Mouse (Mus musculus): Measurements from ENCODE around the gene Ncam1. TPM values are rescaled to one million over a fixed set of nuclear protein-coding genes. Genes with fewer than 3 reads are reported as not detected.

The Ncam1 gene
- polyA plus RNA-seq, 1 experiment from 2014 or later: 278 TPM

- no peak overlapping the region for H3K9ac ChIP-seq
- no peak overlapping the region for H3K4me3 ChIP-seq
- no peak overlapping the region for H3K4me2 ChIP-seq (replicated peaks)
- peaks cover 4% of the 10 kb centered on the region; the same call in 1 of the 2 replicates for H3K4me1 ChIP-seq
- no peaks in the 10 kb centered on the region for H3K36me3 ChIP-seq
- 91% methylated on average over 8 of the region's 8 CpGs for WGBS
- no peaks in the 10 kb centered on the region for H3K27me3 ChIP-seq (replicated peaks)
- ATAC-seq (ENCODE audit: low FRiP score, low read depth): no peak
- H3K27ac ChIP-seq: no peak overlapping the region
- no peaks in the 10 kb centered on the region for H3K9me3 ChIP-seq
Observed at GRCm38 (mm10) chr9:49663927-49664320, 134.8 kb downstream of the Ncam1 start.

- 83% methylated on average over 8 of the region's 8 CpGs for WGBS
- Histone ChIP-seq H3K4me3 (no peak overlapping the region), H3K27ac (no peak overlapping the region), H3K9ac (no peak overlapping the region), H3K9me3 (no peaks in the 10 kb centered on the region), H3K4me1 (peaks cover 4% of the 10 kb centered on the region; the same call in 1 of the 2 replicates), H3K36me3 (no peaks in the 10 kb centered on the region), H3K4me2 (replicated peaks) (no peak overlapping the region), H3K27me3 (replicated peaks) (no peaks in the 10 kb centered on the region)
- ATAC-seq (ENCODE audit: low FRiP score, low read depth): no peak
Observed at GRCm38 (mm10) chr9:49662958-49663926, 135.5 kb downstream of the Ncam1 start.

GRCm38 (mm10) chr9:49661480-49661879, 137.2 kb downstream of the Ncam1 start:
- no peaks in the 10 kb centered on the region for H3K27me3 ChIP-seq (replicated peaks)
- H3K36me3 ChIP-seq: no peaks in the 10 kb centered on the region
- no peak overlapping the region for H3K4me2 ChIP-seq (replicated peaks)
- H3K9me3 ChIP-seq: no peaks in the 10 kb centered on the region
- H3K27ac ChIP-seq: no peak overlapping the region
- peaks cover 4% of the 10 kb centered on the region; the same call in 1 of the 2 replicates for H3K4me1 ChIP-seq
- no peak for ATAC-seq (ENCODE audit: low FRiP score, low read depth)
- H3K4me3 ChIP-seq: no peak overlapping the region
- 86% methylated on average over 2 of the region's 2 CpGs for WGBS
- no peak overlapping the region for H3K9ac ChIP-seq

DNA sequence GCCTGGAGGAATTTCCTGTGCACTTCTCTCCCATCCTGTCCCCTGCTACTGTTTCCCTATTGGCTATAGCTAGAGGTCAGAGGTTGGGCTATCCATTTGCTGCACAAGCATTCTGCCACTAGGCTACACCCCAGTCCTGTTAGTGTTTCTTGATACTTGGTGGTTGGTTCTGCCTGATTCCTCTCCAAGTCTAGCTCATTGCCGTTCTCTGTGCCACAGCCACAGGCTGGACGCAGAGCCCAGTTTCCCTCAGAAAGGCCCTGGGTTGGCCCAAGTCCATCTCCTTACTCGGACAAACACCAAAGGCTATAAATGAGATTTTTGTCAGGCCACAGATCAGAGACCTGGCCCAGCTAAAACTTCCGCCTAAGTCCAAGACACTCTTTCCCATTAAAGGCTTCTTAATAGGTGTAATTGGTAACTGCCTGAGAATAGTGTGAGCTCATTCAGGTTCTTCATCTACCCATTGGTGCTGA, 140.3 kb downstream of the Ncam1 start:
- Histone ChIP-seq H3K4me2 (replicated peaks) (no peak overlapping the region), H3K9me3 (no peaks in the 10 kb centered on the region), H3K27me3 (replicated peaks) (no peaks in the 10 kb centered on the region), H3K4me1 (no peaks in the 10 kb centered on the region), H3K27ac (no peak overlapping the region), H3K36me3 (no peaks in the 10 kb centered on the region), H3K4me3 (no peak overlapping the region), H3K9ac (no peak overlapping the region)
- no peak for ATAC-seq (ENCODE audit: low FRiP score, low read depth)
- WGBS: 78% methylated on average over 4 of the region's 4 CpGs

DNA sequence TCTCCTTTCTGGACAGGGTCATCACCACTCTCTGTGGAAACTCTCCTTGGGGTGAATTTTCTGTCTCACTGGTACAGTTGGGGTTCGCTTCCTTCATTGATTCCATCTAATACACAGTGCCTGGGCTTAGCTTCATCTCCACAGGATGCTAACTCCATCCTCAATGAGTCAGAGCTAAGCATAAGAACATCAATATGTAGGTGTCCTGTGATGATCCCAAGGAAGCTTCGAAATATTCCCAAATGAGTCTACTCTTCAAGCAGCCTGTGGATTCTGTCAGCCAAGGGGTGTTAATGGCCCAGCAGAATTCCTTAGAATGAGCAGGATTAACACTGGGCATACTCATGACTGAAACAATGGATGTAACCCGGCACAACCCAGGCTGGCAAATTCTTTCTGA, 144.3 kb downstream of the Ncam1 start:
- 86% methylated on average over 3 of the region's 3 CpGs for WGBS
- Histone ChIP-seq H3K27ac (no peak overlapping the region), H3K9ac (no peak overlapping the region), H3K4me2 (replicated peaks) (no peak overlapping the region), H3K36me3 (no peaks in the 10 kb centered on the region), H3K9me3 (no peaks in the 10 kb centered on the region), H3K27me3 (replicated peaks) (no peaks in the 10 kb centered on the region), H3K4me1 (no peaks in the 10 kb centered on the region), H3K4me3 (no peak overlapping the region)
- no peak for ATAC-seq (ENCODE audit: low FRiP score, low read depth)

GRCm38 (mm10) chr9:49653478-49654245, 145.1 kb downstream of the Ncam1 start:
- no peaks in the 10 kb centered on the region for H3K27me3 ChIP-seq (replicated peaks)
- WGBS: 58% methylated on average over 9 of the region's 9 CpGs
- no peaks in the 10 kb centered on the region for H3K9me3 ChIP-seq
- no peak overlapping the region for H3K27ac ChIP-seq
- H3K9ac ChIP-seq: no peak overlapping the region
- no peak overlapping the region for H3K4me2 ChIP-seq (replicated peaks)
- H3K4me1 ChIP-seq: no peaks in the 10 kb centered on the region
- no peak for ATAC-seq (ENCODE audit: low FRiP score, low read depth)
- no peak overlapping the region for H3K4me3 ChIP-seq
- H3K36me3 ChIP-seq: no peaks in the 10 kb centered on the region

DNA sequence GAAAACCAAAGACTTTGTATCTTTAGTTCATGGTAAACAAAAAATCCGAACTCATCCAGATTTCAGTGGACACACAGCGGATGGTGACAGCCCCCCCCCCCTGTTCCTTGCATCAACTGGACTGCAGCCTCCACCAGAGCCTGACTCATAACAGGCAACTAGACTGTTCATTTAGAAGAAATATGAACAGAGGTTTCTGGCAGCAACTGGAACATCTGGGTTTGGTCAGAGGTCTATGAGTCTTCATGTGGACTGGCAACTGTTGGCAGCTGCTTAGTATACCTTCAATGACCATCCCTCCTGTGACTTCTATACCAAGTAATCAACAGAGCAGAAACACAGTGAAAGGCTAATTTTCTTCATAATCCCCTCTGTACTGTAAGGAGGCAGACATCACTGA, 154.4 kb downstream of the Ncam1 start:
- no peak for ATAC-seq (ENCODE audit: low FRiP score, low read depth)
- Histone ChIP-seq H3K9ac (no peak overlapping the region), H3K36me3 (0 out of 2 replicates have a peak, but pooled peaks cover 3% of the 10 kb centered on the region), H3K9me3 (no peaks in the 10 kb centered on the region), H3K4me3 (no peak overlapping the region), H3K27ac (no peak overlapping the region), H3K4me2 (replicated peaks) (no peak overlapping the region), H3K27me3 (replicated peaks) (no peaks in the 10 kb centered on the region), H3K4me1 (peaks cover 16% of the 10 kb centered on the region)
- 94% methylated on average over 2 of the region's 2 CpGs for WGBS

DNA sequence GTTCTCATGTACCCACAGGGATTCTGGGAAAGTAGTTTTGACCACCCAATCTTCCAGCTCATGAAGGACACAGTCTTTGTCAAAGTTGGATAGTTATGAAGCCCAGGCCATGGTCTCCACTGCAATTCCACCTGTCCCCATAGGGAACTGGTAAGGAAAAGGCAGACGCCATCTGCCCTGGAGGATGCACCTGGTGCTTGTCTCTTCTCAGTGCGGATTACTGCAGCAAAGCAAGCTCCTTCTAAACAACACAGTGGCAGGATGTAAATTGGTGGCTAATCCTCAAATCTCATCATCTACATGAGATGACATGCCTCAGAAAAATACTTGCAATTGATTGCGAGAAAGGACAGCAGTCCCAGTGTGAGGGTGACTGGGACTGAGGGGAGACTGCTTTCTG, 158.0 kb downstream of the Ncam1 start:
- H3K4me1 ChIP-seq: peaks cover 30% of the 10 kb centered on the region
- ATAC-seq (ENCODE audit: low FRiP score, low read depth): no peak
- 92% methylated on average over 3 of the region's 3 CpGs for WGBS

GRCm38 (mm10) chr9:49640142-49640541, 158.6 kb downstream of the Ncam1 start:
- Histone ChIP-seq H3K9me3 (no peaks in the 10 kb centered on the region), H3K4me2 (replicated peaks) (no peak overlapping the region), H3K36me3 (0 out of 2 replicates have a peak, but pooled peaks cover 3% of the 10 kb centered on the region), H3K4me1 (peaks cover 34% of the 10 kb centered on the region), H3K4me3 (no peak overlapping the region), H3K9ac (no peak overlapping the region), H3K27ac (no peak overlapping the region), H3K27me3 (replicated peaks) (no peaks in the 10 kb centered on the region)
- ATAC-seq (ENCODE audit: low FRiP score, low read depth): no peak
- WGBS: 41% methylated on average over 8 of the region's 8 CpGs

More for the DNA sequence above, 158.0 kb downstream of the Ncam1 start:
- H3K27ac ChIP-seq: no peak overlapping the region
- H3K9ac ChIP-seq: no peak overlapping the region
- H3K4me3 ChIP-seq: no peak overlapping the region
- no peak overlapping the region for H3K4me2 ChIP-seq (replicated peaks)
- H3K27me3 ChIP-seq (replicated peaks): no peaks in the 10 kb centered on the region
- H3K36me3 ChIP-seq: 0 out of 2 replicates have a peak, but pooled peaks cover 3% of the 10 kb centered on the region
- no peaks in the 10 kb centered on the region for H3K9me3 ChIP-seq

DNA sequence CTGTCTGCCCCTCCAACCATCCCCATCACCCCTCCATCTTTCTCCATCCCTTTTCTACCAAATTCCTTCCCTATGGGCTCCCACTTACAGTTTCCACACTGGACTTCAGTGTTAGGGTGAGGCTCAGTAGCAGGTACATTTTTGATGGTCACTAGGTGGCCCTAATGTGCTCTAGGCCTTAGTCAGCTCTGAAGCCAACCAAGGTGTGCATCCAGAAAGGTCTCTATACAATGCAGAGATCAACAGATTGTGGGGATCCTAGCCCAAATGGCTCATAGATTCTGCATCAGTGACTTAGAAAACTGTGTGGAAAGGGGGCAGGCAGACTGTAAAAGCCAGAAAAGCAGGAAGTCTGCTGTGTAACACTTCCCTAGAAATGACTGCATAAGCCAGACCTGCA, 160.8 kb downstream of the Ncam1 start:
- no peak for ATAC-seq (ENCODE audit: low FRiP score, low read depth)
- H3K4me3 ChIP-seq: no peak overlapping the region
- 0 out of 2 replicates have a peak, but pooled peaks cover 3% of the 10 kb centered on the region for H3K36me3 ChIP-seq
- H3K27ac ChIP-seq: no peak overlapping the region
- H3K27me3 ChIP-seq (replicated peaks): no peaks in the 10 kb centered on the region
- H3K4me2 ChIP-seq (replicated peaks): no peak overlapping the region
- H3K4me1 ChIP-seq: peaks cover 34% of the 10 kb centered on the region
- H3K9me3 ChIP-seq: no peaks in the 10 kb centered on the region
- H3K9ac ChIP-seq: no peak overlapping the region

DNA sequence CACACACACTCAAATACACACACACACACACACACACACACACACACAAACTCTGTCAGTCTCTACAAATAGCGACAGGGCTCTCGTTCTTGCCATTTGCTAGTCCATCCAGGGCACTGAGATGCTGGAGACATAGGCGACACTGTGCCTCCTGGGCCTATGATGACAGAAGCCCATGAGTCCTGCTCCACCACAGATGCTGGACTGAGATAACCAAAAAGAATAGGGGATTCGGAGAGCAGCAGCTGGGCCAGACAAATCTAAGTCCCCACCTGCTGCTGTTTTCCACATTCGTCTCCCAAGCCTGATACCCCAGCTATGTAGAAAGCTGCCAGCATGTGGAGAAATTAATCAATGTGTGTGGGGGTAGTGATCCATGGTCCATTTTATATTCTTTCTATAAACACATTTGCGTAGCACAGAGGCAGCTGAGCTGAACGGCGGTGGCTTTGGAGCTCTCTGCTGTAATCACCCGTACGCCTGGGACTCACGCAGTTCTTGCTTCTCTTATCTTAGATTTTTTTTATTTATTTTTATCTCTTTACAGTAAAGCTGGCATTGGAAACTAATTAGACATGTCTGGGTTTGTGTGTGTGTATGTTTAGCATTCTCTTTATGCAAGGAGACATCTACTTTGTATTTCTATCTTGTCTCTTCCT, 162.9 kb downstream of the Ncam1 start:
- Histone ChIP-seq H3K9me3 (no peaks in the 10 kb centered on the region), H3K4me3 (no peak overlapping the region), H3K36me3 (0 out of 2 replicates have a peak, but pooled peaks cover 3% of the 10 kb centered on the region), H3K27me3 (replicated peaks) (no peaks in the 10 kb centered on the region), H3K9ac (no peak overlapping the region), H3K27ac (0 out of 2 replicates have a peak overlapping the region, but pooled peaks have one; percentile 21), H3K4me2 (replicated peaks) (peak overlapping the region; percentile 5; the same call in 1 of the 2 replicates), H3K4me1 (peaks cover 31% of the 10 kb centered on the region)
- WGBS: 66% methylated on average over 11 of the region's 11 CpGs
- 0 out of 2 replicates have a peak, but pooled peaks have one; percentile 9 for ATAC-seq (ENCODE audit: low FRiP score, low read depth)
